Mouse (Mus musculus) hindlimb bud, embryonic 11.5 days (tissue): ENCODE results near the gene Nos1ap.

Experiments used
- DNase-seq: peaks from one replicate; pipeline ENCODE4 v3.0.0-alpha.2; 2012; ENCODE audit warnings: low read depth, low spot score; ENCODE audit errors: extremely low spot score

Gene Nos1ap

DNA sequence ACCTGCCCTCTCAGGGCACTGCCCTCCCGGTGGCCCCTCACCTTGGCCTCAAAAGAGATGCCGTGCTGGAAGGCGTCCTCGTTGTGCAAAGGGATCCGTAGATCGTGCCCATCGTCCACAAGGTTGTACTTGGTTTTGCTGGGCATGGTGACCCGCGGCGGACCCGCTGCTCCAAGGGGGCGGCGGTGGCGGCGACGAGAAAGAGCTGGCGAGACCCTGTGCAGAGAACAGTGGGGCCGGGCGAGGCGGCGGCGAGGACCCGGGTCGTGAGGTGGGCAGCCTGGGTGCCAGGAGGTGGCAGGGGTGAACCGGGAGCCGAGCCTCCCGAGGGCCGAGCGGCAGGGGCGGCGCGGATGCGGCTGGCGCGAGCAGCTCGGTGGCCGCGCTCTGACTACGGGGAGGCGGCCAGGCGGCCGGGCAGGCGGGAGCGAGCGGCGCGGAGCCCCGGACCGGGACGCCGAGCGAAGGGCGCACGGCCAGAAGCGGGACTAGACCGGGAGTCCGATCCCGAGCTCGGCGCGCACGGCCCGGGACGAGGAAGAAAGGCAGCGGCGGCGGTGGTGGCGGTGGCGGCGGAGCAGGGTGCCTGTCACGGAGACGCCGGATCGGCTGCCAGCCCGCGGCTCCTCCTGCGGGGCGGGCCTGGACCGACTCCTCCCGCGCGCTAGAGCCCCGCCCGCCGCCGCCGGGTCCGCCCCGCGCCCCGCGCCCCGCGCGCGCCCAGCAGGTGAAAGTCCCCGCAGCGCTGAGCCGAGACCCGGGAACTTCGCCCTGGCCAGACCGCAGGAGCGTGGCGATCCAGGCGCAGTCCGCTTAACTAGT is at the start of gene Nos1ap:
Gene Nos1ap (minus strand): TSS at position 643 of the 822 bp plus-strand sequence.
- no peak for DNase-seq

DNA sequence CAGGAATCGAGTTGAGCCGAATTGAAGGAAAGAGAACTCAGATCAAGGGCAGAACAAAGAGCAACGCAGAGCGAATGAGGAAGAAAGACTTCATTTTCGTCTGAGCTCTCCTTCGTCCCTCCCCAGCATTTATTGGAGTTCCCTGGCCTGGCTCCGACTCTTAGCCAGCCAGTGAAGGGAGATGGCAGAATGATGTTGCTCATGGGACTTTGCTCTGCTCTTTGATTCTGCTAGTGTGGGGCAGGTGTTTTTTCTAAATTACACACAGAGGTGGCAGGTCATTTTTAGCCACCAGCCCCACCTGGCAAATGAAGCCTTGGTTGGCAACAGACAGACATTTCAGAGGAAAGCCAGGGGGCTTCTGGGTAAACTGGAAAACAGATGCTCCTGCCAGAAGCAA is 49.3 kb upstream of the Nos1ap start:
- no peak for DNase-seq

DNA sequence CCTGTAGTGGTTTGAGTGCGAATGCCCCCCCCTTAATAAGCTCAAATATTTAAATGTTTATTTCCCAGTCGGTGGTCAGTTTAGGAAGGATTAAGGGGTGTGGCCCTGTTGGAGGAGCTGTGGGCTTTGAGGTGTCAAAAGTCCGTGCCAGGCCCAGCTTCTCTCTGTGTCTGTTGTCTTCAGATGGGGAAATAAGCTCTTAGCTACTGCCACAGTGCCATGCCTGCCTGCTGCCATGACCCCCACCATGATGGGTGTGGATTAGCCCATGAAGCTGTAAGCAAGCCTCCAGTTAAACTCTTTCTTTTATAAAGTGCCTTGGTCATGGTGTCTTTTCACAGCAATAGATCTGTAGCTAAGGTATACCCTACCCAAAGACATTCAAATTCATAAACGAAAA is 43.2 kb upstream of the Nos1ap start:
- no peak for DNase-seq

DNA sequence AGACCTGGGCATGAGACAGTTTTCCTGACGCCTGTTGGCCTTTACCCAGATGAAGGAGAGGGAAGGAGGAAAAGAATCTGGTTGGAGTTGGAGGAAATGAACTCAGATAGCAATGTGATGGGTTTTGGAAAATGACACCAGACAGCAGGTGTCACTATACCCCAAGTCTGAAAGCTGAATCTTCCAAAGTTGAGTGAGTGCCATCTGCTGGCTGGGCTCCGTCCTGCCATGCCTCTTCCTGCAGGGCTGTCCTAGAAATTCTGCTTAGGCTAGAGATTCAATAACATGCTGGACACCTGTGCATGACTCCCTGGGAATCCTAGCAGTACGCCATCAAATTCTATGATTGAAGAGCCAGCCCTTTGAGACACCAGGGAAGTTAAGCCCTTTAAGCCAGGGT is 42.7 kb upstream of the Nos1ap start:
- DNase-seq, result no peak

DNA sequence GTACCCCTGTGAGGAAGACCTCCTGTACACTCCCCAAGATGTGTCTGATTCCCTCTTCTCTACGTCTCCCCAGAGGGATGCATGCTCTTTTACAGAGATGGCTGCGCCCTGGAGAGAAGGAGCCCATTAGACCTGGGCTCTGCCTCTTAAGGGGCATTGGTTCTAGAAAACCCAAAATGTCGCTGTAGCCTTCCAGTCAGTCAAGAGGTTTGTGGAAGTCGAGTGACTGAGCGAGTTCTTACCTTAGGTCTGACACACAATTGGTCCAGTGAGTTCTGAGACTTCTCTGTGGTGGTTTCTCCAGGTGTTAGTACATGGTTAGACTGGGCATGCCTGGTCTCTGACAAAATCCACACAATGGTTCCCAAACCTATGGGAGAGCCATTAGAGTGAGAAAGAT is 41.9 kb upstream of the Nos1ap start:
- DNase-seq, result no peak

DNA sequence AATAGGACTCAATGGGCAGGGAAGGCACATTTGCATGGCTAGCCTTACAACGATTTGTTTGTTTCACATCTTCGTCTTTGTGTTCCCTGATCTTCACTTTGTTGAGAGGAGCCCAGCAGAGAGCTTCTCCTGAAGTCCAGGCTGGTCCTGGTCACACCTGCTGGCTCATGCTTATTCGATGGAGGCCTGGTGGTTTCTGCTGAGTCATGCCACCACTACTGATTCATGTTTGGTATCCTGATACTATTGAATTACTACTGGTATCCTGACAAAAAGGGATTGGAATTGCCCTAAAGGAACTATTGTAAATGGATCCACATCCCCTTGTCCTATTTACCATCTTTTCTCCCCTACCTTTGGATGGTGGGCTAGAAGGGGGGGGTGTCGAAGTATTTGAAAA is 40.8 kb upstream of the Nos1ap start:
- no peak for DNase-seq

DNA sequence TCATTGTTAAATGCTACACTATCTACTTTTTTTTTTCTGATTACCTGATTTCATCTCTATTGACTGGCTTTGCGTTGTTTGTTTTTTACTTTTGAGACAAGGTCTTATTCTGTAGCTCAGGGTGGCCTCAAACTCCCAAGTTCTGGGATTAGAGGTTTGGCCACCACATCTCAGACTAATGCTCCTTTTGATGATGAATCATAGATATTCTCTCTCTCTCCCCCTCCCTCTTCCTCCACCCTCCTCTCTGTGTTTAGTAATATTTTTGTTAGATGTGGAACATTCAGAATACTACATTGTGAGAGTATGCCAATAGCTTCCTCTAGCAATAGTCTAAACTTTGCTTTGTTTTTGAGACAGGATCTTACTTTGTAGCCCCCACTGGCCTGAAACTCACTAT is 33.8 kb upstream of the Nos1ap start:
- no peak for DNase-seq

DNA sequence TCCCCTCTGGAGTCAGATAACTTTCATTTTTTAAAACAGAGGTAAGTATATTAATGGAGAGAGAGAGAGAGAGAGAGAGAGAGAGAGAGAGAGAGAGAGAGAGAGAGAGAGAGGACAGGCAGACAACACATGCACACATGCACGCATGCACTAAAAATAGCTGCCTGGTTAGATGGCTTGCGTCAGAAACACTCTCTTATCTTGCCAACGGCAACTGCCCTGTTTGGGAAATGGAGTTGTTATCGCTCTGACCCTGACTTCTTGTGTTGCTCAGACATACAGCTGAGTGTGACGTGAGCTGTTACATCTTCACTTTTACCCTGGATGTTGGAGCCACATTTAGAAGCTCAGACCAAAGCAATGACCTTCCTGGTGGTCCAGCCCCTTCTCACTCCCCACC is 33.3 kb upstream of the Nos1ap start:
- DNase-seq, result no peak

DNA sequence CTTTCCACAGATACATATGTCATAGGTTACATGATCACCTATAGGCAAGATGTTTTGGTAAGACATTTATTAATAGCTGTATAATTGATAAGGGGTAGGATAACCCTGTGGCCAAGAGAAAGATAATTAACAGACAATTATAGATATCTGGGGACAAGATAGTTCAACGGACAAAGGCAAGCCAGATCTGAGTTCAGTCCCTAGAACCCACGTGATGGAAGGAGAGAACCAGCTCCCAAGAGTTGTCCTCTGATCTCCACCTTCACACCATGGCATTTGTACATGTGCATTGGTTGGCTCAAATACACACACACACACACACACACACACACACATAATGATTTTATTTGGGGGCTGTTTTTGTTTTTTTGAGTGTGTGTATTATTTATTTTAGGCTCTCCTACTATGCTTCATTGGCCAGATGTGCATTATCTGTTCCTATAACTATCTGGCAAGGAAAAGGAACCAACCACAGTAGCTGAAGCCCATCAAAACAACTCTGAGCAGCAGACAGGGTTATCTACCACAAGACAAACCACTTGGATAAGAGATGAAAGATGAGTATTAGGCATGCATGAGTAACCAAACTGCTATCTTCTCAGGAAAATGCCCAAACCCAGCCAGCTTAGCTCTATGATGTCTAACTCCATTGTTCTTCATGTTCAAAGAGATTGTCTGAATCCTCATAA is 30.2 kb upstream of the Nos1ap start:
- no peak for DNase-seq

DNA sequence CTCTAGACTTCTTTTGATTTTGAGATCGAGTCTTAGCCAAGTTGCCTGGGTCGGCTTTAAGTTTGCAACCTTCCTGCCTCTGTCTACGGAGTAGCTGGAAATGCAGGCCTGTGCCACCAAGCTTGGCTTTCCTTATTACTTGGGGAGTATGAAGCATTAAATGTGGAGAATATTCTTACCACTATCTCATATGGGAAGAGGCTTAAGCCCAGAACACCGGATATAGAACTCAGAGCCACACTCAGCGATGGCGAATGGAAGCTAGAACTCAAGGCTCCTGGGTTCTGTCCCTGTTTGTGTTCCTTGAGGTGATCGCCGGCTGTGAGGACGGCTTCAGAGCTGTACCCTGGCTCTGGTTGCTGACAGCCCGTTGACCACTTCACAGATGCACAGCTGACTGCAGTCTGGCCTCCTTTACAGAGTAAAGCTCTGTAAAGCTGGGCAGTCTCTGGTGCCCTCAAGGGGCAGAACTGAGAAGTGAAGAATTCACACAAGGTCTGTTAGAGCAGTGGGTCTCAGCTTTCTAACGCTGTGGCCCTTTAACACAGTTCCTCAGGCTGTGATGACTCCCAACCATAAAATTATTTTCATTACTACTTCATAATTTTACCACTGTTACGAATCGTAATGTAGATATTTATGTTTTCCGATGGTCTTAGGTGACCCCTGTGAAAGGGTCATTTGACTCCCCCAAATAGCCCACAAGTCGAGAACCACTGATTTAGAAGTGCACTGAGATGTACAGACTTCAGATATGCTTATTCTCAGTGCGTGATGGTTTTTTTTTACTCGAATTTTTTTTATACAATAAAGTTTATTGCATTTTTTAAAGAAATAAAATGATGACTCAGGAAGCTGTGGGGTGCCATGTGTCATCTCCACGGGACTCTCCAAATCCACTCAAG is 23.6 kb upstream of the Nos1ap start:
- peak; percentile 64 for DNase-seq

DNA sequence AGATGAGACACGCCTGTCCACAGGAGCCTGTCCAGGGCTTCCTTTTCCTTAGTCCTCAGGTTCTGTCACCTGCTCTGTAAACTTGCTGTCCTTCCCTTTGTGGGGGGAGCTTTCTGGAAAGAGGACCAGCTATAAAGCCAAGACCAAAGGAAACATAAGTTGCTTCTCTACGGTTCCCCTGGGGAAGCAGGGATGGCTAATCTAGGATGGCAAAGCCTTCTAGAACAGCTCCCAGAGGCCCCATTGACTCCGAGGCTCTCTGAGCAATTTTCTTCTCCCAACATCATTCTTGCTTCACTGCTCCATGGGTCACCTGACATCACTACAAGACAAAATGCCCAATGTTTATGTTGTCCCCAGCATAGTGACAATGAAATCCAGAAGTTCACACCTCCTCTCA is 22.0 kb upstream of the Nos1ap start:
- DNase-seq, result no peak

DNA sequence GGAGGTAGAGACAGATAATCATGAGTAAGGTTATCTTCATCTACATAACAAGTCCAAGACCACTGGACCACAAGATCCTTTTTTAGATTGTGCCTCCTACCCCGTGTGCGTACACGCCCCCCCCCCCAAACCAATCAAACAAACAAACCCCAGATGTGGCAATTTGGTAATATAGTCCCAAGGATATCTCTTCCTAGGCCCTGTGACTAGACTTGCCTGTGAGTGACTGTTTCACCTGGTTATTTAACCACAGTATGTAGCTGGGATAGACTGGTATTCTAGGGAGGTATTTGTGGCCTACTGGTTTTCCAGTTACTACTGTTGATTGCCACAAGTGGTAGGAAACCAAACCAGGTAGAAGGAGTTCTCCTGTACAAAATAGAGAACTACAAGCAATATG is 21.0 kb upstream of the Nos1ap start:
- DNase-seq, result no peak

DNA sequence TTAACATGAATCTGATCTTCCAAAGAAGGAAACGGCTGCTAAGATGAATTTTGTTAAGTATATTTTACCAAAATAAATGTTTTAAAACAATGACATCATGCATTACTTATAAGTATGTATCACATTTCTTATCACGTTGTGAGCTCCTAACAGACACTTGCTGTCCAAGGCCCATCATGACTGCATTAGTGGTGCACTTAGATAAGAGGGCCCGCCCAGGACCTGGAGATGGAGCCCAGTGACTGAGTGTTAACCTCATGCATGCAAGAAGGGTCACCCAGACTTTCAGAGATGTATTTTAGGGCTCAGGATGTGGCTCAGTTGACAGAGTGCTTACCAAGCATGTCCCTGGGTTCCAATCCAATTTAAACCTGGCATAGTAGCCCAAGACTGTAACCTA is 20.6 kb upstream of the Nos1ap start:
- no peak for DNase-seq

DNA sequence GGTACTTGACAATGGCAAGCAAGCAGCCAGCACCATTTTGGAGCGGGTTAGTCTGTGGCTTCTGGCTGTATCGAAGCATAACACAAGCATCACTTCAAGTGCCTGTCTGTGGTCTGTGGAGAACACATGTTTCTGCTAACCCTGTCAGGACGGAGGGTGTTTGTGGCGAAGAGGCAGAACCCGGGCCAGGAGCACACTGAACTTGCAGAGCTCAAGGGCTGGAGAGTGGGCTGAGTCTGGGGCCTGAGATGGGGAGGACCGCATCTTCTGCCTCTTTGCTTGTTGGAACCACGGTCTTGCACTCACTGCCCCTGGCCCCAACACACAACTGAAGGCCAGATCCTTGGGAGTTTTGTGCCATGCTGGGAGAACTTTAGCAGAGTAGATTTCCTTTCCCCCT is 20.2 kb upstream of the Nos1ap start:
- no peak for DNase-seq

DNA sequence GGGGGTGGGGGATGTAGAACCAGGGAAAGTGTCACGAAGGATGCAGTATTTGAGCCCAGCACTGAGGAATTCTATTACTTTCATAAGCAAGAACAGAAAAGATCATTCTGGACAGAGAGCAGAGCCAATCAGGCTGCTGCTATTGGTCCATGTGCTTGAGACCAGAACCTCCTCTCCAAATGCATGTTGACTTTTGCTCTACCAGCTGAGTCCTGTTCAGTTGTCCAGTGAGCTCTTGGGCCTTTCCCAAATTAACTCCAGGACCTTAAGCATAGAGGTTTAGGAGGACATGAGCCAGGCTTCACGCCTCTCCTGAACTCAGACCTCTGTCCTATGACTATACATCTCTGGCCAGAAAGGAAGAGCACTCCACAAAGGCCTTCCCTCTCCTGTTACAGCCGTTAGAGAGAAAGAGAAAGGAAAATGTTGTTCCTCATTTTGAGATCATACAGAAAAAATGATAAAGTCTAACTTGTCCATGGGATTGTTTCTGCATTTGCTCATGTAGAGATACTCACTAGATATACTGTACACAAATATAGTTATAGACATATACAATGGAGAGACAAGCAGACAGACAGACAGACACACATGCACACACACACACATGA is 18.9 kb upstream of the Nos1ap start:
- no peak for DNase-seq

DNA sequence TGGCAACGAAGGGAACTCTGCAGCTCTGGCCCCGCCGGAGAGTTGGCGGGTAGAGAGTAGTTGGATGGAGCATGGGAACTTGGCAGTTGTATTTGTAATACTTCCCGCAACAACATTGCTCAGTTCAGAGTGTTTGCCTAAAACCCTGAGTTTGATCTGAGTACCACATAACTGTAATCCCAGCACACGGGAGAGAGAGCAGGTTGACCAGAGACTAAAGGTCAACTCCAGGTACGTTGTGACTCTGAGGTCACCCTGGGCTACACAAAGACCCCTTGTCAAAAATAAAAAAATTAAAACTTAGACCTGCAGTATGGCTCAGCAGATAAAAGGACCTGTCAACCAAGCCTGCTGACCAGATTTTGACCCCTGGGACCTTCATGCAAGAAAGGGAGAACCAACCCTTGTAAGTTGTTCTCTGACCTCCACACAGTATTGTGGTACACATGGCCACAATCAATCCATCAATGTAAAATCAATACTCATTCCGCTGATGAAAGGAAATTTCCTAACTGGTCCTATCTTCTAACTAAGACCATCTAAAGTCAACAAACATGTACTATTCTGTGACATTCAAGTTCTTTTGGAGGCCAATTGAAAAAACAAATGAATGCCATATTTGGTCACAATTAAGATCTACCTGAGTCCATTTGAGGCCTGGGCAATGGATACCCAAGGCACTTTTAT is 17.7 kb upstream of the Nos1ap start:
- no peak for DNase-seq

DNA sequence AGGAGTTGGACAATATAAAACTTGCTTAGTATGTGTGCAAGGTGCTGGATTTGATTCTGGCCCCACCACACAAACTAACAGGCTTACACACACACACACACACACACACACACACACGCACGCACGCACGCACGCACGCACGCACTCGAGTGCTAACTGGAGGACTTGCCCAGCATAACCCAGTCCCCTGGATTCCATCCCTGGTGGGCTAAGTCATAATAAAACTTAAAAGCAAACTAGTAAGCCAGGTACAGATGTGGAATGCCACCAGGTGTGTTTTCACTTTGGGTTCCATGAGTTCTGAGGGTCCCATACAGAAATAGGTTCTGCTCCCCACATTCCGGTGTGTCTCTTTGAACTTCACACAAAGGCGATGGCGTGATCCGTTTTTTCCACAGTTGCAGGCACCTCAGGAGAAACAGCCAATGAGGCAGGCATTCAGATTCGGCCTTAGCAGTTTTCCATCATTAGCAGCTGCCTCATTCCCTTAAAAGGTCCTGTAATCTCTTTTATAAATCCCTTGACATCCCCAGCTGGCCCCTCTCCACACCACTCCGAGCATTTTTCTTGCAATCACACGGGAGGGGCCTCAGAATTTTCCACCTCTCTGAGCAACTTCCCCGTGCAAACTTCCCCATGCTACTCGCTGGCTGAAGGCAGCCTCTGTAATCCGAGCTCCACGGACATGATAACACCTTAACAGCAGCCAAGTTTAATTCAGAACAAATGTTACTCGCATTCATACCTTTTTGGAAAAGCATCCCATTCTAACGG is 15.8 kb upstream of the Nos1ap start:
- no peak for DNase-seq

DNA sequence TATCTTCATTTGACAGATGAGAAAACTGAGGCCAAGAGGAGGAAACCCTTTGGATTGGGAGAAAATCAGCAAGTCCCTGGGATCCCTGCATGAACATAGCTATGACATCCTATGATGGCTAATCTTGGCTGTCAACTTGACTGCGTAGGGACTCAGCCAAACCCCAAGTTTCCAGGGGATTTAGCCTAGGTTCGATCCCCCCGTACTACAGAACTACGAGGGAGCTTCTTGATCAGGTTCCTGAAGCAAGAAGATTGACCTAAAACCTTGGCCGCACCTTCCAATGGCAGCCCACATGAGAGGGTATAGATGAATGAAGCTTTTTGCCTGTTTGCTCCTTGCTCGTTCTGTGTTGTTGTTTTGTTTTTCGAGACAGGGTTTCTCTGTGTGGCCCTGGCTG is 4.9 kb upstream of the Nos1ap start:
- no peak for DNase-seq

DNA sequence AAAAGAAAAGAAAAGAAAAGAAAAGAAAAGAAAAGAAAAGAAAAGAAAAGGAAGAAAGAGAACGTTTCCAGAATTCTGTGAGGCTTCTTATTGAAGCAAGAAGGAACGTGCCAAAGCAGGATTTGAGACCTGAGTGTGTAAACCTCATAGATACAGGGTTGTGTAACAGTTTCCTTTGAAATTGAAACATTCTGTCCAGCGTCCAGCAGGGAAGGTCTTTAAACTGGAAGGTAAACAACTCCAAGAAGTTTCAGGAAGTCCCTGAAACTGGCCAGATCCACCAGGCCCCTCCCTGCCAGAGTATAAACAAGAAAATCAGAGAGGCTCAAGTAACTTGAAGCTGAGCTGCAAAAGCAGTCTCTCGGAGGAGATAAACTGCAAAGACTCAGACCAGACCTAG is 870 bp upstream of the Nos1ap start:
- DNase-seq, result no peak

DNA sequence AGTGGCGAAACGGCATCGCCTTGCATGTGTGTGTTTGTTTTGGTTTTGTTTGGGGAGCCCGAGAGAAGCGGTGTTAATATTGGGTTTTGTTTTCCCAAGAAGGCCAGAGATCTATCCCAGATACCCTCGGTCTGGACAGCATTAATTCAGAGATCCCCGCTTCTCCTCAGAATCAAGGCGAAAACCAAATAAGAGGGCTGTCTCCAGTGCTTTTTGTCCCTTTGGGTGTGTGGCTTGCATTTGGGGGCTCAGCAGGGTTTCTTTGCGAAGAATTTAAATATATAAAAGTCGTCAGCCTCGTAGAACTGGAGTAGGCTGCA is 340 bp upstream of the Nos1ap start:
- DNase-seq, result no peak
